Mouse (Mus musculus): ENCODE results near the gene Ppp1r9a. TPM values are rescaled to one million over a fixed set of nuclear protein-coding genes. Genes with fewer than 3 reads are reported as not detected.

Gene Ppp1r9a
- total RNA-seq, 2 experiments from 2014 or later = 154 to 161 TPM

DNA sequence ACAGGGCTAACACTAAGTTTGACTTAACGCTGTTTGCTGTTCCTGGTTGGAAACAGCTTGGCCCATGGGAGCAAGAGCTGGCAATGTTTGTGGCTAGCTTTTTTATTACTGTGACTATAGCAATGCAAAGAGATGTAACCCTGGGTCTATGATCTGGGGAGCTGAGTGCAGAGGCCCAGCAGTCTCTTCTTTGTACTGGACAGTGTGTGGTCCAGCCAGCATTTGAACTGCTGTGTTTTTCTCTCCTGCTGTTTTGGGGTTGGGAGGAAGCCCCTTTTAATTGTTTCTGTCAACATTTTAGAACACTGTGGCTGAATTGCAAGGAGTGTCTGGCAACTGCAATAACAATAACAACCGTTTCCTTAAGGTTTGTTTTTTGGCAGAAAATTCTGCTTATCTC lies 180.0 kb downstream of the Ppp1r9a start:
- intact Hi-C loops (cut with DNase I) = no loop called here

DNA sequence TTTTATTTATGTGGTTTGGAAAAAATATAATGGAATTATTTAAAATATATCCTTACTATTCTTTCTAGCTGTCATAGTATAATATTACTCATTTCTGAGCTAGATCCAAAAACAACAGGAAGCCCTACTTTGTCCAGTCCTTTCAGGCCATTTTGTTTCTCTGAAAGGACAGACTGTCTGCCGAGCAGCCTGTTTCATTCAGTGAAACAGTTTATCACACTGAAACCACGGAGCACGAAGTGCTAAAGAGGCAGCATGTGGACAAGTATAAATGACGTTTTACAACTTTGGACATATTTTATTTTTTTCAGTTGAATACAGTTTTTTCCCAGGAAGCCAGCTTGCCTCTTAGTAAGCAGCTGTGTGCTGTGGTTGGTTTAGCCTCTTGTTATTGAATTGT lies 181.2 kb downstream of the Ppp1r9a start:
- DNase-seq (ENCODE audit: low spot score in 2 of 2) = no peak
- intact Hi-C loops (cut with DNase I) = no loop called here

More for the DNA sequence above, 180.0 kb downstream of the Ppp1r9a start:
- no peak for DNase-seq (ENCODE audit: low spot score in 2 of 2)

DNA sequence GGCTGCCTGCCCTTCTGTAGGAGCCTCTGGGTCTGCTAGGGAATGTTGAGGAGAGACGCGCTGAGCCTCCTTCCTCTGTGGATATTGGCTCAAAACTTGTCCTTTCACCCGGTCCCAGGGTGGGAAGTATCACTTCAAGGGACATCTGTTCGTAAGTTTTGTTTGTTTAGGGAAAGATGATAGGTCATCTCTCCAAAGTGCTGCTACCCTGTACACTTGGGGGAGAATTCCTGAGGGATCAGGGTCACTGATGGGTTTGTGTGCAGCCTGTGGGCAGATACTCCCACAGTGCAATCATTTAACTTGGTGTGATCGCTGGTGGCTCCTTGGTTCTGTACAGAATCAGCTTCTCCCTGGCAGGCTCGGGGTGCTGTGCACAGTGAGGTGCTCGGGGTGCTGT lies 189.2 kb downstream of the Ppp1r9a start:
- DNase-seq (ENCODE audit: low spot score in 2 of 2) = no peak
- intact Hi-C loops (cut with DNase I) = no loop called here

DNA sequence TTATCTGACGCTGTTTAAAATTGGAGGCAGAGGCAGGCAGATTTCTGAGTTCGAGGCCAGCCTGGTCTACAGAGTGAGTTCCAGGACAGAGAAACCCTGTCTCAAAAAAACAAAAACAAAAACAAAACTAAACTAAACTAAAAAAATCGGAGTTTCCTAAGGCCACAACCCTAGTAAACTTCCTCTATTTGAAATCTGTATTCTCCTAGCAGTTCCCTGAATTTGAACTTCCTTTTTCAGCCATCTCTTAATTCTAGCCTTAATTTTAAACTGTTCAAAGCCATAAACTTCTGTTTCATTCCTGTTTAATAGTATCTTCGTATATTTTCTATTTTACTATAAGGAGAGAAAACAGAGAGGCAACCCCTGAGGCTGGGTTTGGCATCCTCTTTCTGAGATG lies 190.1 kb downstream of the Ppp1r9a start:
- no peak for DNase-seq (ENCODE audit: low spot score in 2 of 2)
- intact Hi-C loops (cut with DNase I) = no loop called here

DNA sequence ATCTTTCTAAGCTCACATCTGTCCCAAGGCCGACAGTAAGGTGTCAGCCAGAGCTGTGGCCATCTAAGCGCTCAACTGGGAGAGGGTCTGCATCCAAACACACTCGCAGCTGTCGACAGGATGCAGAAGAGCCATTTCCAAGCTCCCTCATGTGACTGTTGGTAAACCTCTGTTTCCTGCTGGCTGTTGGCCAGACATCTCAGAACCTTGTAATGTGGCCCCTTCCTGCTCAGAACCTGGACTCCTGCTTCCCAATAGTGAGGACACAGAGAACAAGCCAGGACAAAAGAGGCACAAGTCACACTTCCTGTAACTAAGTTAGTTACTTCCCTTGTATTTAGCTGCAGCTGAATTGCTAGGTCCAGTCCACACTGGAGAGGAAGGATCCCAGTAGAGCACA lies 190.8 kb downstream of the Ppp1r9a start:
- peak; percentile 53 to 63 for DNase-seq (ENCODE audit: low spot score in 2 of 2)

DNA sequence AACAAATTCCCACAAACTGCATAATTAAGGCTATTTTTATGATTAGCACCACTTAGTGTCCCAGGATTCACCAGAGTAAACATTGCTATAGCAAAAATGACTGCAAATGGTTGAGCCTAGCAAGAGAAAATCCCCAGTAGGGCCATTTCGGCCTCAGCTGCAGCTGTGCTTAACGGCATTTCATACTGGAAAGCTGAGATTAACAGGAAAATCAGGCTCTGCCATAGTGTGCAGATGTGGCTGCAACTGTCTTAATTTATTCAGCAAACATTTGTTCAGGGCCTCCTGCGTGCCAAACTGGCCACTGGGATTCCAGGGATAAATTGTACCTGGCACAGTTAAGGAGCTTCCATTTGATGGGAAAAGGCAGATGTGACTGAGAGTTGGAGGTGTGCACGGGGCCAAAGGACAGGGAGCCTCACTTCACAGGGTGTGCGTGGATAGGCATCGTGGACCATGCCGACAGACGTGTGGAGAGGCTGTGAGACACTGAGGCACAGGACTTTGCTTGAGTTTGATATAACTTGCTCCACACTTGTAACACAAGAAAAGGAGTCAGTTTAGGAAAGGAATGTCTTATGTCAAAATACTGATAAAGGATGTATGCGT lies 192.8 kb downstream of the Ppp1r9a start:
- intact Hi-C loops (cut with DNase I) = no loop called here
- no peak for DNase-seq (ENCODE audit: low spot score in 2 of 2)

More for the DNA sequence above, 190.8 kb downstream of the Ppp1r9a start:
- intact Hi-C loops (cut with DNase I) = no loop called here

DNA sequence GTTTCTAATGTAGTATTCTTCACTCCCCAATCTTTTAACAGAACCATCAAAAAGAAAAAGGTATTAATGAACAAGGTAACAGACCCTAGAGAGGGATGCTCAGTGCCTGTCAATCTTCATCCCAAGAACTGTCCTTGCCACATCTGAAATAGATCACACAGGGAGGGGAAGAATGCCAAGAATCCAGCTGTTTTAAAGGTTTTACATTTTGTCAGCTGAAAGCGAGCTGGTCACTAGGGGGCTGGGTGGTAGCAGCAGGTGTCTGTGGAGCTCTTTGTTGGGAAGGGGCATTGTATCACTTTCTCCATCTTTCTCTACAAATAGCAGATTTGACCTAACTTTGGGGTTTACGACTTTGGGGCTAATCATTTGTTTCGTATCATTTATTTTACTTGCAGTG lies 194.6 kb downstream of the Ppp1r9a start:
- intact Hi-C loops (cut with DNase I) = no loop called here
- no peak for DNase-seq (ENCODE audit: low spot score in 2 of 2)

DNA sequence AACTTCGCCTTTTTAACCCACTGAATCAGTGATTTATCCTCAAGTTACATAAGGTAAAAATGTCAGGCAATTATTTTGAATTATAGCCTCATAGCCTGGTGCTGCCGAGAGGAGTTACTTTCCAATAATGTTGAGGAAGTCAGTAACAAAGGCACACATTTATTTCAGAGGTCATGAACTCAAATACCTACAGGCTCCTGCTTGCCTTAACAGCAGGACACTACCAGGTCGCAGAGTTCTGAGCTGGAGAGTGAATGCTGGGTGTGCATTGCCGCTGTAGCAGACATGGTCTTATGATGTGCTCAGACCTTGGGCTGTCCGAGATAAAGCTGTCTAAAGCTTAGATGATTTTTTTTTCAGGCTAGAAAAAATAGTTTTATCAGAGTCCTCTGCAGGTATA lies 196.6 kb downstream of the Ppp1r9a start:
- intact Hi-C loops (cut with DNase I) = no loop called here
- DNase-seq (ENCODE audit: low spot score in 2 of 2) = no peak

DNA sequence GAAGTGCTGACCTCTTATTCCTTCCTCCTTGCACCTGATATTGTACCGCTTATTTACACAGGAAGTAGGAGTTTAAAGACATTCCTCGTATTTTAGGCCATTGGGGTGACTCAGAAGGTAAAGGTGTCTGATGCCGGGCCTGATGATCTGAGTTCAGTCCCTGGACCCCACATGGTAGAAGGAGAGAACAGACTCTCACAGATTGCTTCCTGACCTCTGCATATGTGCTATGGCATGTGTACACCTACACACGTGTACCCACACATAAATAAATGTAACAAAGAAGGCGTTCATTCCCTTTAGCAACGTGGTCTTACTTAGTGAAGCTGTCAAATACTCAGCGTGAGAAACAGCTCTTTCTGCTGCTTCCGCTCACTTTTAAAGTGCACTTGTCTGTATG lies 197.1 kb downstream of the Ppp1r9a start:
- intact Hi-C loops (cut with DNase I) = no loop called here
- DNase-seq (ENCODE audit: low spot score in 2 of 2) = no peak

DNA sequence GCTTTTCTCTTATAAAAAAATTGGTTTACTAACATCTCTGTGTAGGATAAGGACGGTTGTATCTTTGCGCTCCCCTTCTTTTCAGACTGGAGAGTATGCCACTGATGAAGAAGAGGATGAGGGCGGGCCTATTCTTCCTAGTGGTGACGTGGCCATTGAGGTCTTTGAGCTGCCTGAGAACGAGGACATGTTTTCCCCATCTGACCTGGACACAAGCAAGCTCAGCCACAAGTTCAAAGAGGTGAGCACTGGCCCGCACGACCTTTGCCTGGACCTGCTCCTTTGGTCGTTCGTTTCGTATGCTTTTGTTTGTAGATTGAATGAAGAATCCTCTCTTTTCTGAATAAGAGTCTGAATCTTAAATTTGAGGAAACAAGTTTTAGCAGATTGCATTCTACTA lies 197.6 kb downstream of the Ppp1r9a start:
- no peak for DNase-seq (ENCODE audit: low spot score in 2 of 2)
- intact Hi-C loops (cut with DNase I) = no loop called here

DNA sequence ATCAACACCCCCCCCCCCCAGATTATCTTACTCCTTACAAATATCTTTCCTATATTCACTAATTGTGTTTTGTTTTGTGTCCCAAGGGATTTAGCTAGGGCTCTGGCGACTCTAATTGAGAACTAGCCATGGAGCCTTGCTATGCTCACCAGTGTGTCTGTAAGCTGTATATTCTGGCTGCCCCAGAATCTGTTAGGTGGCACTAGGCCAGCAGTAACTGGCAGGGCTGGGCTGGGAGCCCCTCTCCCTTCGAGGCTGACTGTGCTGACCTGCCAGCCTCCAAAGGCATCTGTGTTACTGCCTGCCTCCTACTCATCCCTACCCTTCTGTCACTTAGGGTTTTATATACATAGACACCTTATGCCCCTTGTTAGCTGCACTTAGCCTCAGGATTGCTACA lies 200.0 kb downstream of the Ppp1r9a start:
- intact Hi-C loops (cut with DNase I) = no loop called here
- DNase-seq (ENCODE audit: low spot score in 2 of 2) = peak in 1 of 2 experiments; percentile 9

DNA sequence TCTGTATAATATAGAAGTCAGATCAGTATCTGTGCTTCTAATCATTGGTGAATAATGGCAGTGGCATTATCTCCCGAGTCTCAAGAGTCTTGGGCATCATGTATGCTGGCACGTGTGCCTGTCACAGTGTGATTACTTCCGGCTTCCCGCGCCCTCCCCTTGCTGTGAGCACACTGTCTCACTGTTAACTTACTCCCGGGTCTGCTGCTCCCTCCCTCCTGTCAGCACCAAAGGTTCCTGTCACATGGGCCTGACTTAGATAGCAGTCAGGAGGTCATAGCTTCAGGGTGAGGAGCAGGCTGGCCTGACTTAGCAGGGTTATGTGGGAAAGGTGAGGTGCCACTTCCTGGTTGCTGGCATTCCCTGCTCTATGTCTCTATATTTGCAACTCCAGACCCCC lies 201.1 kb downstream of the Ppp1r9a start:
- DNase-seq (ENCODE audit: low spot score in 2 of 2) = no peak
- intact Hi-C loops (cut with DNase I) = no loop called here

DNA sequence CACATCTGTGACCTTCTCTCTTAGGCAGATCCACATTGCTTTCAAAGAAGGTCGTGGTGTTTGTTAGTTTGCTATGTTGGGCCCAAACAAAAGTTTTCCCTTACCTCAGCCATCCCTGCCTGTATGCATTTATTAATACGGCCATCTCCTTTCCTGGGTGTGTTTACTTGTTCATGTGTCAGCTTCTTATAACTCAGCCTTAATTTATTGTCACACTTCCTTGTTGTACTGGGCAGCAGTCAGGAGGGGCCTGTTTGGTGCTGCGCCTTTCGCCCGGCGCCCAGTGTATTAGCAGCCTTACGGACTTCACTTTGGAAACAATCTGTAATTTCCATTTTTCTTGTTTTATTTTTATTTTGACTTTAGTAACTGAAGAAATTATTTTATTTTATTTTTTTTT lies 201.5 kb downstream of the Ppp1r9a start:
- DNase-seq (ENCODE audit: low spot score in 2 of 2) = no peak
- intact Hi-C loops (cut with DNase I) = no loop called here

DNA sequence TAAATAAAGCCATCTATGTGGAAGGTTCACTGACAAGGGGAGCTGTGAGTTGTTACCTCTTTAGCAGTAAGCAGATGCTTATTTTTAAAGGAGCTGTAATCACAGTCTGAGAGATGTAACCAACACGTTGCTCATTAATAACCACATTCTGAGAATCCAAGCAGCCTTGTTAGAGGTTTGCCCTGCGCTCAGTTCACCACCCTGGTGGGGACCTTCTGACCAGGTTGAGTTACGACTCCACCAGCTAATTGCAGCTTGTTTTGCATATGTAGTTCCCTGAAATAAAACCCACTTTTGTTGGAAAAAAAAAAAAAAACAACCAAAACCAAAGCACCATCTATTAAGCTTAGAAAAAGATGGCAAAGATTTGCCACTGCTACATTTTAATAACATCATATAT lies 205.8 kb downstream of the Ppp1r9a start:
- DNase-seq (ENCODE audit: low spot score in 2 of 2) = no peak
- intact Hi-C loops (cut with DNase I) = no loop called here

DNA sequence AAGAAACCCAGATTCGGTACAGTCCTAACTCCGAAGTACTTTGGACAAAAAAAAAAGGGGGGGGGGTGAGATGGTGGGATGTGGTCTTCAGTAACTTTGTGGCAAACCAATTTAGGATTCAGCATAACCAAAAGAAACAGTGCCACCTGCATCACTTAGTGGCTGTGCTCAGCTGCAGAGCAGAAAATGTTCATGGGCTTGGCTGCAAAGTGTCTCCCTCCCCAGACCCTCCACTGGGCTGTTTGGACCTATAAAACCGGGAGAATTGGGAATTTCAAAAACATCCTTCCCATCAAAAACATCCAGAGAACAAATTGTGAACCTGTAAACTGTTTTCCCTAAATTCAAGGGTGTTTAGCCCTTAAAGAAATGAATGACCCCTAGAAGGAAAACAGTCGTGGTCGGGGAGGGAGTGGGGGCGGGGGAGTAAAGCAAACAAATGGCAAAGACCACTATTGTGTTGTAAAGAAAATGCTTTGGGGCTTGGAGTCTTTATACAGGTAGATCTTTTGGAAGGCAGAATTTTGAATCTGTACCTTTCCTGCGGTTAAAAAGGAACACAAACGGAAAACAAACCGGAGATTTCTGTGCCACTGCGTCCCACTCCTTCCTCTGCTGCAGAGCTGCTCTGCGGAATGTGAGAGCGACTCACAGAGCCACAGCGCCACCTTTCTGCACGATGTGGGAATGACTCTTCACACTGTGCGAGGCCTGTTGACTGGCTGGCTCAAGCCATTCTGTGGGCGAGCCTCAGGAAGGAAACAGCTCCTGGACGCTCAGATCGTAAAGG lies 207.4 kb downstream of the Ppp1r9a start:
- peak; percentile 90 to 92 for DNase-seq (ENCODE audit: low spot score in 2 of 2)
- intact Hi-C loops (cut with DNase I) = loop anchor here (5.0 to 10.0 kb wide), 5 partner anchors 208 to 1605 kb away; partner anchors contain the start of genes Peg10, Ppp1r9a and Sgce

DNA sequence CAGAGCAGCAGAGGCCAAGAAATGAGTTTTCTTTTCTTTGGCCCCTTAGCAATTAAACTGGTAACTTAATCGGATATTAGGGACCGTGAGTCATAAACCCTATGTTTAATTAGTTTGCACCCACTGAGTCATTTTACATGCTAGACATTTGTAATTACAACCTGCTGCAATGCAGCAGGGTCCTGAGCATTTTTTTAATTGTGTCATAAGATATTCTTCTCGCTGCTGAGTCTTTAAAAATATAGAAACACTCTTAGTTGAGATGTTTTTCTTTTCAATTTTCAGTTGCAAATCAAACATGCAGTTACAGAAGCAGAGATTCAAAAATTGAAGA lies 208.0 kb downstream of the Ppp1r9a start:
- intact Hi-C loops (cut with DNase I) = loop anchor here (5.0 to 10.0 kb wide), 5 partner anchors 208 to 1606 kb away; partner anchors contain the start of genes Peg10, Ppp1r9a and Sgce
- DNase-seq (ENCODE audit: low spot score in 2 of 2) = no peak

DNA sequence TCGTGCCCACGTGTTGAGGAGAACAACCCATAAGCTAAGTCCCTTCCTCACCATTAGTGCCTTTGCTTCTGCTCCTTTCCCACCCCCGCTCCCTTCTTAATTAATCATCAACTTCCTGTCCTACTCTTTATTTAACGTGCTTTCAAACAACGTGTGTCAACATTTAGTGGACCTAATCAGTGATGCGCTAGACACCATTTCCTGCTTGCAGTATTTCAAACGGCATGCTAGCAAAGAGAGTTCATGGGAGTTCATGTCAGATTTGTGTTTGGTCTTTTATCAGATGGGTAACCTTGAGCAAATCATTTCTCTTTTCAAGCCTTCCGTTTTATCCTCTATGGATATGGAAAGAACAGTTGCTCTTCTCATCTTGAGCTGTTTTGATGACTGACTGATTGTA lies 210.4 kb downstream of the Ppp1r9a start:
- DNase-seq (ENCODE audit: low spot score in 2 of 2) = no peak
- intact Hi-C loops (cut with DNase I) = loop anchor here (5.0 to 10.0 kb wide), 5 partner anchors 211 to 1608 kb away; partner anchors contain the start of genes Peg10, Ppp1r9a and Sgce

DNA sequence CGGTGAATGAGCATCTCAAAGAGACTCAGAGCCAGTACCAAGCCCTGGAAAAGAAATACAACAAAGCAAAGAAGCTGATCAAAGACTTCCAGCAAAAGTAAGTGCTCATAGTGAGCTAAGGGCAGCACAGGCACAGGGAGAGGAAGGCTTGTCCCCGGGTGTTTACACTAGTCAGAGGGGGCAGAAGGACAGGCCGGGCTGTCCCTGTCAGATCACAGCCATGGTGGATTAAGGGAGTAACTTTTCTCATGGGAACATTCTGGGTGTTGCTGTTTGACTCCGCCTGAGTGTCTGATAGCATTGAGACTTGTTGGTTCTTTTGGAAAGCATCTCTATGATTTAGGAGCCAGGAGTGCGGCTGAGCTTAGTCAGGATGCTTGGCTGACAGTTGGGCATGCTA lies 211.0 kb downstream of the Ppp1r9a start:
- no peak for DNase-seq (ENCODE audit: low spot score in 2 of 2)
- intact Hi-C loops (cut with DNase I) = loop anchor here (5.0 to 10.0 kb wide), 5 partner anchors 211 to 1609 kb away; partner anchors contain the start of genes Peg10, Ppp1r9a and Sgce

DNA sequence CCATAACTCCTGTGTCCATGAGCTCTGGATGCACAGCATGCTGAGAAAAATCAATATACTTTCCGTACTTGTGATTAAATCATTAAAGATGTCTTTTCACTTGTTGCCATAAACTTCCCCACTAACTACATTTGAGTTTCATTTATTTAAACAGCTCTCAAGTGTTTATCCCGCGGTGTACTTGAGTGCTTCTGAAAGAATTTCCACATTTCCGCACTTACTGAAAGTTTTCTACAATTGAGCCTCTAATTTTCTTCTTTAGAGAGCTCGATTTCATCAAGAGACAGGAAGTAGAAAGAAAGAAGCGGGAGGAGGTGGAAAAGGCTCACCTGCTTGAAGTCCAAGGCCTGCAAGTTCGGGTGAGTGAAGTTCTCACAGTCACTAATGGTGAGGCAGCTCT lies 212.1 kb downstream of the Ppp1r9a start:
- intact Hi-C loops (cut with DNase I) = loop anchor here (5.0 to 10.0 kb wide), 6 partner anchors 213 to 1610 kb away; partner anchors contain the start of genes Asb4, Peg10, Ppp1r9a and Sgce
- DNase-seq (ENCODE audit: low spot score in 2 of 2) = no peak

DNA sequence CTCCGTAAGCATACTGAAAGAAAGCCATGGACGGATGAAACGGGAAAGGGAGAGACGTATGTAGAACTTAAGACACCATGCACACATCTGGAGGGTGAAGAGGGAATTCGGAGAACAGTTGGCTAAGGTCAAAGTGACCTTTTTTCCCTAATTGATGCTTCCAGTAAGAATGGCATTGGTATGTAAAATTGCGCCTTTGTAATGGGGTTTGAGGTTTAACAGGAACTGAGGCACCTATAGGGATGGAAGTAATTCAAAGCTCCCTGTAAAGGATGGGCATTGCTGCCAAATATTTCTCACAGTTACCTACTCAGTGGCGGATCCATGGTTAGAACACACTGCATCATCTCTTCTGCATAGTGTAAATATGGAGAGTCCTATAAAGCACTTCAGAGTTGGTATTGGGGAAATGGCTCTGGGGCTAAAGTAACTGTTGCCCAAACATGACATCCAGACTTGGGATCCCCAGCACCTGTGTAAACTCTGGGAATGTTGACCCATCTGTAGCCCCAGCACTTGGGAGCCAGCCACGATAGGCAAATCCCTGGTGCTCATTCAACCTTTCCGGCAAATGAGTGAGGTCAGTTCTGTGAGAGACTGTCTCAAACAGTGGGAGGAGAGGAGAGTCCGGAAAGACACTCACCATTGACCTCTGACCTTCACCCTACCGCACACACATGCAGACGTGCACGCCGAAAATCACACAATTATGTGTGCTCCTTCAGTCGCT lies 216.6 kb downstream of the Ppp1r9a start:
- intact Hi-C loops (cut with DNase I) = loop anchor here (5.0 to 10.0 kb wide), 3 partner anchors 263 to 1615 kb away; partner anchors contain the start of gene Asb4
- no peak for DNase-seq (ENCODE audit: low spot score in 2 of 2)
